Mouse (Mus musculus) heart, postnatal 0 days (tissue): ENCODE measurements at regions not wholly inside any gene's neighbourhood (a gene's known extent, or its start where the extent isn't known, plus 50 kb on each side); places are given as distances from the start of the nearest gene placed in this dataset.

Experiments used
- CTCF ChIP-seq: IDR thresholded peaks from 2 replicates; pipeline ENCODE4 v1.5.1; 2016; ENCODE audit warnings: antibody characterized with exemption, control low read depth, low read depth
- EP300 ChIP-seq: IDR thresholded peaks from 2 replicates; pipeline ENCODE4 v1.6.1; 2016; ENCODE audit warnings: antibody characterized with exemption, low read depth

DNA sequence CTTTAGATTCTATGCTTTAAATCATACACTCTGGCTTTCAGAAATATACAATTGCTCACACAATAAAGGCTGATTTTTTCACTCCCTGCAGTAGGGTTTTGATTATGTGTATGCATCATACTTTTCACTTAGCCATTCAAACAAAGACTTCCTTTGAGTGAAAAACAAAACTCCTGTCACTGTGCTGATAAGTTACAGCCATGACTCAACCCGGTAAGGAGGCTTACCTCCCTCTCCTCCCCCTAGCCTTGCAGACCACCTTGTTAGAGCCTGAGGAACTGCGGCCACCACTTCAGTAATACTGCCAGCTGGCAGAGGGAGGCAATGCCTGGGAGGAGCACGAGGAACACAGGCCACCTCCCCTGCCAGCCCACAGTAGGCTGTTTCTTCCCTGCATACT, 86.2 kb downstream of the Zfp706 start:
- TF ChIP-seq CTCF (no peak), EP300 (no peak)
